In the genomic region with DNA sequence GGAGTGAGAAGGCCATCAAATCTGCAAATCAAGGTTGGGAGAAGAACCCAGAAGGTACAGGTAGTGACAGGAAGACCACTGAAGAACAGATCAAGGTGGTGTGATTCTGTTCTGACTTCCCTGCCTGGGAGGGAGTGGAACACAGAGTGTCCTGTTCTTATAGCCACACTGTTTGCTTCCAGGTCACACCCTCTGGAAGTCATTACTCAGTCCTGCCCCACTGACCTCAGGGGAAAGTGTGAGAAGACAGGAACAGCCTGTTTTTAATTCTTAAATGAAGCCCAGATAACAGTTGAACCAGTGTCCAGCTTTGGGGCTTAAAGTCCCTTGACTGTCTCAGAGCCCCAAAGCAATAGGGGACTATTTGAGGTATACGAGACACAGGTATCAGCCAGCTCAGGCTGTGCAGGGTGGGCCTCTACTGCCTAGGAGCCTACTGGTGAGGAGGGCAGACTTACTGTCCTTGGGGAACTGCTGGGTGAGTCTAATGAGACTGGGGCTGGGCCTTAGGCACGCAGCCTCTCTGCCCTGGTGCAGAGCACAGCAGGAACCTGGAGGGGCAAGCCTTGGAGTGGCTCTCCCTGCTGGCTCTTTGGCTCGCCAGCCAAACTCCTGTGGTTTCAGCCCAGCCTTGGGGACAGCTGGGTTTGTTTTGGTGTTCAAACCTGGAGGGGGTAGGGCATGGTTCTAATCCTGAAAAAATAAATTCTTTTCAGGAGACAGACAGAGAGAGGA, we compare ENCODE assay signal across 13 mouse cellular contexts. TPM values are rescaled to one million over a fixed set of nuclear protein-coding genes. Genes with fewer than 3 reads are reported as not detected.
A peak's percentile ranks its signal among the peaks of the same experiment; 100 is the strongest.
DNase-seq lines count a peak whose midpoint lies in the region; ATAC-seq lines count a peak whose summit lies in the region.
"Had no signal": no experiment of that assay in that cellular context is flagged by ENCODE, and none has a peak within 500 bp of the region (broad histone marks: within the 10 kb centered on the region; RNA-seq: fewer than 3 reads in every experiment).

No protein-coding gene starts in this region.

- H3K9ac ChIP-seq in forebrain, embryonic 14.5 days (ENCODE audit: low read length): no peak overlapping the region
- H3K9ac ChIP-seq: hindbrain, embryonic 13.5 days; neural tube, embryonic 12.5 days had no signal

- ATAC-seq in forebrain, embryonic 14.5 days: no peak
- ATAC-seq in inflammation-experienced regulatory T-cells, adult 6 months: no peak

- DNase-seq in adrenal gland, postnatal 14 days: peak; percentile 26
- no peak for DNase-seq in adrenal gland, postnatal 25 days
- DNase-seq in left cerebral cortex, postnatal 4 days: peak; percentile 12
- DNase-seq in left cerebral cortex, adult 8-10 months (ENCODE audit: low spot score in 2 of 2): no peak
- peak; percentile 13 for DNase-seq in embryo, embryonic 10.5 days (ENCODE audit: low spot score)
- DNase-seq in lung, postnatal 36 days: peak; percentile 68
- DNase-seq in forebrain, embryonic 14.5 days (ENCODE audit: low spot score): no peak
- DNase-seq: spleen, adult 18-20 months had no signal

- H3K9me3 ChIP-seq in forebrain, embryonic 14.5 days (replicated peaks; ENCODE audit: control insufficient read depth, low read length): no peaks in the 10 kb centered on the region
- H3K9me3 ChIP-seq: hindbrain, embryonic 13.5 days; neural tube, embryonic 12.5 days had no signal

- H3K27ac ChIP-seq in forebrain, embryonic 14.5 days (ENCODE audit: low read depth, low read length): no peak overlapping the region
- H3K27ac ChIP-seq: hindbrain, embryonic 13.5 days; neural tube, embryonic 12.5 days had no signal

- 38% methylated on average over 3 of the region's 3 CpGs for WGBS in forebrain, embryonic 14.5 days

- no peaks in the 10 kb centered on the region for H3K27me3 ChIP-seq in forebrain, embryonic 14.5 days (replicated peaks; ENCODE audit: control insufficient read depth, insufficient read depth, low read length)
- H3K27me3 ChIP-seq: hindbrain, embryonic 13.5 days; megakaryocyte, embryonic 14.5 days; neural tube, embryonic 12.5 days had no signal

- intact Hi-C loops in left cerebral cortex, postnatal 4 days (cut with DNase I): no loop called here

- H3K4me3 ChIP-seq in forebrain, embryonic 14.5 days (ENCODE audit: low read depth, low read length): no peak overlapping the region
- H3K4me3 ChIP-seq: erythroblast, embryonic 14.5 days; hindbrain, embryonic 13.5 days; megakaryocyte, embryonic 14.5 days; neural tube, embryonic 12.5 days had no signal

- H3K36me3 ChIP-seq in forebrain, embryonic 14.5 days (ENCODE audit: control insufficient read depth, insufficient read depth, low read length): no peaks in the 10 kb centered on the region
- H3K36me3 ChIP-seq: hindbrain, embryonic 13.5 days; neural tube, embryonic 12.5 days had no signal

- H3K4me1 ChIP-seq in forebrain, embryonic 14.5 days (ENCODE audit: control insufficient read depth, insufficient read depth, low read length): no peaks in the 10 kb centered on the region
- H3K4me1 ChIP-seq: megakaryocyte, embryonic 14.5 days; neural tube, embryonic 12.5 days had no signal

- H3K4me2 ChIP-seq in forebrain, embryonic 14.5 days (ENCODE audit: low read length): no peak overlapping the region
- H3K4me2 ChIP-seq: hindbrain, embryonic 13.5 days; neural tube, embryonic 12.5 days had no signal

RNA-seq across cellular contexts. Expression of a gene that starts 57.4 kb away (rescaled TPM):
- total RNA-seq in adrenal gland, postnatal 14 days (2021): 2.7 and 6.9 TPM in 2 replicates
- total RNA-seq in adrenal gland, postnatal 25 days (2021): 1.2 TPM in 2 replicates
- total RNA-seq in left cerebral cortex, postnatal 4 days (2021): 10 to 100 TPM in 1 of 2 experiments, 1 to 10 TPM in 1; 8.8 to 10.4 TPM
- total RNA-seq in left cerebral cortex, adult 8-10 months (2022): 10 to 100 TPM; 25.8 to 30.3 (median 26.6) TPM
- 0.74 and 0.91 TPM in 2 replicates for polyA plus RNA-seq in forebrain, embryonic 14.5 days (2014; fragmentation: Nextera tagmentation; extraction: Ambion mirVana)
- not detected for polyA plus RNA-seq in inflammation-experienced regulatory T-cells, adult 6 months (2017; shearing (Covaris generic))
- polyA plus RNA-seq: erythroblast, embryonic 14.5 days had no signal

Comparison
In these comparisons a context has a peak if more than half of its experiments do, and no peak if none do; other contexts are left out.
1. DNase-seq: peak in adrenal gland, postnatal 14 days (single experiment), left cerebral cortex, postnatal 4 days (single experiment), embryo, embryonic 10.5 days (single experiment) and lung, postnatal 36 days (single experiment); none in adrenal gland, postnatal 25 days (single experiment), left cerebral cortex, adult 8-10 months (0 of 2) and forebrain, embryonic 14.5 days (single experiment).